Mouse (Mus musculus): Measurements from ENCODE around the gene Evi5l. TPM values are rescaled to one million over a fixed set of nuclear protein-coding genes. Genes with fewer than 3 reads are reported as not detected.
A peak's percentile ranks its signal among the peaks of the same experiment; 100 is the strongest.

The Evi5l gene
- polyA plus RNA-seq, 1 experiment, result 83.7 TPM

GRCm38 (mm10) chr8:4201321-4201720 is 35.0 kb downstream of the Evi5l start:
- no peak for DNase-seq (ENCODE audit: extremely low spot score in 1 of 2, low spot score in 1 of 2)

DNA sequence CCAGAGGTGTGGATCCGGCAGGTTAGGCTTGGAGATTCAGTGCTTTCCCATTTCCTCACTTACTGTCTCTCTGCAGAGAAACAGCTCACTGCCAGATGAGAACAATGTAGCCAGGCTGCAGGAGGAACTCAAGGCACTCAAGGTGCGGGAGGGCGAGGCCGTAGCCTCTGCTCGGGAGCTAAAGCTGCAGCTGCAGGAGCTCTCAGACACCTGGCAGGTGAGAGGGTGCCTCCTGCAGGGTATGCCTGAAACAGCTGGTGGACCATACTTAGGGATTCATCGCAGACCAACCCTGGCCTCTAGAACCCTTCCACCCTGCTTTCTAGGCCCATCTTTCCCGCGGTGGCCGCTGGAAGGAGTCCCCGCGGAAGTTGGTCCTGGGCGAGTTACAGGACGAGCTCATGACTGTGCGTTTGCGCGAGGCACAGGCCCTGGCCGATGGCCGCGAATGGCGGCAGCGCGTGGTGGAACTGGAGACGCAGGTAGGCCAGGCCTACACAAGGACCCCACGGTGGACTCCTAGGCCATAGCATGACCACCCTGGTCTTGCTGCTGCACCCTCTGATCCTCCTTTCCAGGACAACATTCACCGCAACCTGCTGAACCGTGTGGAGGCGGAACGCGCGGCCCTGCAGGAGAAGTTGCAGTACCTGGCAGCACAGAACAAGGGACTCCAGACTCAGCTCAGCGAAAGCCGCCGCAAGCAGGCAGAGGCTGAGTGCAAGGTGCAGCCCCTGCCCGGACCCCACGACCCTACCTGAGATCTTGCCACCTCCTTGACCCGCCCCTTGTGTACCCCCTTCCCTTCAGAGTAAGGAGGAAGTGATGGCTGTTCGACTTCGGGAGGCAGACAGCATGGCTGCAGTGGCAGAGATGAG is 39.1 kb downstream of the Evi5l start:
- no peak for DNase-seq (ENCODE audit: extremely low spot score in 1 of 2, low spot score in 1 of 2)

DNA sequence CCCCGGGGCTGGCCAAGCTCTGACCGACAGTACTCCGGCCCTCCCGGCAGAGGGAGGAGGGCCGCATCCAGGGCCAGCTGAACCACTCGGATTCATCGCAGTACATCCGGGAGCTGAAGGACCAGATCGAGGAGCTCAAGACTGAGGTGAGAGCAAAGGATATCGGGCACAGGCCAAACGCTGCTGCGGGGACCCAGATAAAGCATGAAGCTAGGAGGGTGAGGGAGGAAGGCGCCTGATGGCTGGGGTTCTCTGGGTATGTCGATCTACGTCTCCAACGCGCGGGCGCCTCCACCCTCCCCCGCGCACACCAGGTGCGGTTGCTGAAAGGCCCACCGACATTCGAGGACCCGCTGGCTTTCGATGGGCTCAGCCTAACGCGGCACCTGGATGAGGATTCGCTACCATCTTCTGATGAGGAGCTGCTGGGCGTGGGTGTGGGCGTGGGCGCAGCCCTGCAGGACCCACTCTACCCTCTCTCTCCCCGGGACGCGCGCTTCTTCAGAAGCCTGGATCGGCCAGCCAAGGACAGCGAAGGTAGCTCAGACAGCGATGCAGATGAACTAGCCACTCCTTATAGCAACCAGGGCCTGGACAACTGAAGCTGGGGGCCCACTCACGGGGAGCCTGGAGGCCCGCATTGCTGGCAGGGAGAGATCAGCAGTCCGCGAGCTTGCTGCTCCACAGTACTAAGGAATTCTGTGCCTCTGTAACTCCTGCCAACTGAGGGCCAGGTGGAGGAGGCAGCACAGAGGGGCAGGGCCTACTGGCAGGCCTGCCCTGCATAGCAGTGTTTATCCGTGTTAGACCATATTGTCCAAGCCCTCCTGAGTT is 40.0 kb downstream of the Evi5l start:
- DNase-seq (ENCODE audit: extremely low spot score in 1 of 2, low spot score in 1 of 2), result no peak

DNA sequence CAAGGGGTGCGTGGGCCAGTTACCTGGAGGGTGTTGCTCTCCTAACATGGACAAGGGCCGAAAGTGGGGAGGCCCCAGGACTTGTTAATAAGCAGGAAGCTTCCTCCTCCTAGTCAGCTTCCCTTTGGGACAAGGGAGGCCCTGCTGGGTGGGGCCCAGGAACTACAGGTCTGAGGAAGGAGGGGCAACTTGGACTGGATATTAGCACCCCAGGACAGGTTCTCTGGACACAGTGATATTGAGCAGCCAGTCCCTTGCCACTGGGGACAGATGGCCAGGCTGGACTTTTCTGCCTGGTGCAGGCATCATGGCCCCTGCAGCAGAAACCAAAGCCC is 40.6 kb downstream of the Evi5l start:
- DNase-seq (ENCODE audit: extremely low spot score in 1 of 2, low spot score in 1 of 2), result no peak

GRCm38 (mm10) chr8:4211097-4211496 is 44.7 kb downstream of the Evi5l start:
- no peak for DNase-seq (ENCODE audit: extremely low spot score in 1 of 2, low spot score in 1 of 2)

- no peak for DNase-seq (ENCODE audit: extremely low spot score in 1 of 2, low spot score in 1 of 2)
These were observed 46.4 kb downstream of the Evi5l start for GRCm38 (mm10) chr8:4212809-4213209.

DNA sequence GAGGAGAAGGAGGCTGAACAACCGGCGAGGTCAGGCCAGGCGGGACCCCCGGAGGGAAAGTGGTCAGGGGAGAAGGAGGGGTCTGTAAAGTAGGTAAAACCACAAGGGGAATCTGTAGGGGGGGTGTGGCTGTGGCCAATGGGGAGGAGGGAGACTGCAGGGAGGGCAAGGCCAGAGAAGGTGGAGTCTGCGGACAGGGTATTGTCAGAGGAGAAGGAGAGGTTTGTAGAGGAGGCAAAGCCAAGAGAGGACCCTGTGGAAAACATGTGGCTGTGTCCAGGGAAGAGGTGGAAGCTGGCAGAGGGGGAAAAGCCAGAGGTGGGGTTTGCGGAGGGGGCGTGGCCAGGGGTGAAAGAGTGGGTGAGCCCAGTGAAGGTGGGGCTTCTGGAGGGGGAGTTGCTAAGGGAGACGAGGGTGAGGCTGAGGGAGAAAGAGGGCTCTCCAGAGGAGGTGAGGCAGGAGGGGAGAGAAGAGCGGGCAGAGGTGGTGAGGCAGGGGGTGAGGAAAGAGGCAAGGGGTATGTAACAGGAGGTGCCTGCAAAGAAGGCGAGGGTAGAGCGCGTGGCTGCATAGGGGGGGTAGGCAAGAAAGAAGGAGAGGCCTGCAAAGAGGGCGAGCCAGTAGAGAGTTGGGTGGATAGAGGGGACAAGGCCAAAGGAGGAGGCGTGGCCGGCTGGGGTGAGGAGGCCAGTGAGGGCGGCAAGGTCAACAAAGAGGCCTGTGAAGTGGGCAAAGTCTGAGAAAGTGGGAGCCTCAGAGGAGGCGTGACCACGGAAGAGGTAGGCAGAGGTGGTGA is 47.0 kb downstream of the Evi5l start:
- no peak for DNase-seq (ENCODE audit: extremely low spot score in 1 of 2, low spot score in 1 of 2)

- no peak for DNase-seq (ENCODE audit: extremely low spot score in 1 of 2, low spot score in 1 of 2)
These were observed 47.9 kb downstream of the Evi5l start for GRCm38 (mm10) chr8:4214006-4214980.

- DNase-seq (ENCODE audit: extremely low spot score in 1 of 2, low spot score in 1 of 2), result no peak
These were observed 49.9 kb downstream of the Evi5l start for GRCm38 (mm10) chr8:4216296-4216695.

GRCm38 (mm10) chr8:4216791-4217621 is 50.6 kb downstream of the Evi5l start, which contains the start of gene Prr36:
Gene Prr36, minus strand, starts transcription at chr8:4217459.
- DNase-seq (ENCODE audit: extremely low spot score in 1 of 2, low spot score in 1 of 2), result no peak

DNA sequence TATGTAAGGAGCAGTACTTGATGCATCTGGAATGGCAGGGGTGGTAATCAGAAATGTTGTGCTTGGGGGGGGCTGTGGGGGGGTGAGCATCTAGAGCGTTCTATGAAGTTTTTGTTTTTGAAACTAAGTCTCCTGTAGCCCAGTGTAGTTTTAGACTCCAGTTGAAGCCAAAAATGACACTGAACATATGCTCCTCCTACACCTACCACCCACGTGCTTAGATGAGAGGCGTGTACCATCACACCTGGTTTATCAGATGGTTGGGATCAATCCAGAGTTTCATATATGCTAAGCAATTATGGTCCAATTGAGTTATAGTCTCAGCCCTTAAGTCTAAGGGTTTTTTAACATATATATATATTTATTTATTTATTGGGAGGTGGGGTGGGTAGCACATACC is 53.2 kb downstream of the Evi5l start:
- DNase-seq (ENCODE audit: extremely low spot score in 1 of 2, low spot score in 1 of 2), result peak in 1 of 2 experiments; percentile 54

DNA sequence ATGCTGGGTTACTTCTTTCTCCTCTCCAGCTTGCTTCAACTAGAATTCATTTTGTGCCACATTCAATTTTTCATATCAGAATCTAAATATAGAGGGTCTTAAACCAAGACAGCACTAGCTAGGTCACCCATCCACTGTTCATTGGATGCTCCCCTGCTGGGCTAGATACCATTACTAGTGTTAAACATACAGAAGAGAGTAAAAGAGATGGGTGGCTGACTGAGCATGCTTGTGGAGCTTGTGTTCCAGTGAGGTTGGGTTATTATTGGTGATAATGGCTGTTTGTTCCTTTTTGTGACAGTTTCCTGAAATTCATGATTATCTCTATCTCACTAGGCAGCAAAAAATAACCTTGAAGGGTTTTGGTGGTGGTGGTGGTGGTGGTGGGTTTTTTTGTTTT is 55.7 kb downstream of the Evi5l start:
- no peak for DNase-seq (ENCODE audit: extremely low spot score in 1 of 2, low spot score in 1 of 2)

GRCm38 (mm10) chr8:4226323-4226722 is 60.0 kb downstream of the Evi5l start:
- no peak for DNase-seq (ENCODE audit: extremely low spot score in 1 of 2, low spot score in 1 of 2)

DNA sequence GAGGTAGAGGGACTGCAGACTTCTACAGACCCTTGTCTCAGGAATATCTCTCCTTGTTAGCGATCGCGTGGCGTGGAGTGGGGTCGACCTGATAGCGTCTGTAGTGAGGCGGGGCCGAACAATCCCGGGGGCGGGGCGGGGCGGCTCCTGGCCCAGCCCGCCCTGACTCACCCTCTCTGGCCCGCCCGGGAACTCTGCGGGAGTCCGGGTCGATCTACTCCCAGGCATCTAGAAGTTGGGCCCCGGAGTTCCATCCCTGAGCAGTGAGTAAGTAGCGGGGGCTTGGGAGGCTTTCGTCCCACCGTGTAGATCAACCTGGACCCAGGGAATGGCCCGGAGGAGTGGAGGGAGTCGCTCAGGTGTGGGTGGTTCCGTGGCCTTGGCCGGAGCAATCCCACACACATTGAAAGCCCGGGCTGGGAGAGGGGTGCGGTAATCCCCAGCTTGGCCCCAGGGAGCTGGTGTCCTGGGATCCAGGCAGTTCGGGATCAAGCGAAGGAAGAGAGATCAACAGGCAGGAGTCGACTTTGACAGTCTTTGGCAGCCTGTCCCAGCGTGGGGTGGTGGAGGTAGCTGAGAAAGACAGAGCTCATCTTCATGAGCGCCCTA is 60.5 kb downstream of the Evi5l start, which contains the start of gene Lrrc8e:
Gene Lrrc8e, plus strand, starts transcription at position 89 of the 609 bp plus-strand sequence.
- no peak for DNase-seq (ENCODE audit: extremely low spot score in 1 of 2, low spot score in 1 of 2)

DNA sequence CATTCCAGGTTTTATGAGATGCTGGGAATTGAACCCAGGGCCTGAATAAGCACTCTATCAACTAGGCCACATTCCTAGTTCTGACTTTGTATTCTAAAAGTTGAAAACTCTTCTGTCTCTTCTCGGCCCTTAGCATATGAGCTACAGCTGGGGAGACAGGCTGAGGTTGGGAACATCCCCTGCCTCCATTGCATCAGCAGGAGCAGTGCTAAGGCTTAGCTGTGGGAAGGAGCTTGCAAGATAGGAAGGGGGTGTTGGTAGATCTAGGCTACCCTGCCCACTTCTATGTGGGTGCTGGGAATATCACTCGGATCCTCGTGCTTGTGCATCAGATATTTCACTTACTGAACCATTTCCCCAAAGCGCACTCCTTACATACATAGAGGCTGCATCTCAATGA is 61.6 kb downstream of the Evi5l start:
- DNase-seq (ENCODE audit: extremely low spot score in 1 of 2, low spot score in 1 of 2), result no peak

- DNase-seq (ENCODE audit: extremely low spot score in 1 of 2, low spot score in 1 of 2), result no peak
These were observed 63.4 kb downstream of the Evi5l start for GRCm38 (mm10) chr8:4229784-4230183.

- DNase-seq (ENCODE audit: extremely low spot score in 1 of 2, low spot score in 1 of 2), result no peak
These were observed 64.4 kb downstream of the Evi5l start for GRCm38 (mm10) chr8:4230612-4231351.
